Mouse (Mus musculus) testis, adult 2 months (tissue): Measurements from ENCODE around the gene Cct8. TPM values are rescaled to one million over a fixed set of nuclear protein-coding genes. Genes with fewer than 3 reads are reported as not detected.
A peak's percentile ranks its signal among the peaks of the same experiment; 100 is the strongest.

Source experiments
- H3K27ac ChIP-seq: fragments of 200-500 bp; 2 replicates; pipeline ENCODE4 v1.5.1; 2012; ENCODE audit warnings: low read depth, low read length; ENCODE audit not compliant: control insufficient read depth, insufficient read depth
- H3K27me3 ChIP-seq: fragments of 200-500 bp; 2 replicates; pipeline ENCODE4 v1.6.1; 2012; ENCODE audit warnings: mild to moderate bottlenecking, low read length, moderate library complexity; ENCODE audit not compliant: control insufficient read depth, insufficient read depth
- H3K36me3 ChIP-seq: fragments of 200-500 bp; 2 replicates; pipeline ENCODE4 v1.6.1; 2012; ENCODE audit warnings: mild to moderate bottlenecking, low read length; ENCODE audit not compliant: control insufficient read depth, insufficient read depth
- H3K4me1 ChIP-seq: fragments of 200-500 bp; 2 replicates; pipeline ENCODE4 v1.6.1; 2012; ENCODE audit warnings: low read length; ENCODE audit not compliant: control insufficient read depth, insufficient read depth
- H3K4me3 ChIP-seq: fragments of 200-500 bp; 2 replicates; pipeline ENCODE4 v1.5.1; 2012; ENCODE audit warnings: low read depth, mild to moderate bottlenecking, low read length, moderate library complexity, mixed read lengths; ENCODE audit not compliant: control insufficient read depth
- CTCF ChIP-seq: fragments of 200-500 bp; IDR thresholded peaks from 2 replicates; pipeline ENCODE4 v1.5.1; 2012; ENCODE audit warnings: low read depth, mild to moderate bottlenecking, inconsistent platforms, low read length, moderate library complexity; ENCODE audit not compliant: control insufficient read depth, insufficient read depth, insufficient replicate concordance
- POLR2A ChIP-seq: fragments of 200-500 bp; IDR thresholded peaks from 2 replicates; pipeline ENCODE4 v1.6.1; 2012; ENCODE audit warnings: low read depth, mild to moderate bottlenecking, inconsistent platforms, low read length, moderate library complexity; ENCODE audit not compliant: control insufficient read depth
- polyA plus RNA-seq: library from polyadenylated mRNA; depleted of rRNA; stranded (reverse); fragments of >200 nt; gene quantifications from 2 replicates; pipeline ENCODE4 v1.2.3, GENCODE M21; 2012; rRNA removed

Gene Cct8
- 42.5 and 57.1 TPM in 2 replicates for polyA plus RNA-seq

DNA sequence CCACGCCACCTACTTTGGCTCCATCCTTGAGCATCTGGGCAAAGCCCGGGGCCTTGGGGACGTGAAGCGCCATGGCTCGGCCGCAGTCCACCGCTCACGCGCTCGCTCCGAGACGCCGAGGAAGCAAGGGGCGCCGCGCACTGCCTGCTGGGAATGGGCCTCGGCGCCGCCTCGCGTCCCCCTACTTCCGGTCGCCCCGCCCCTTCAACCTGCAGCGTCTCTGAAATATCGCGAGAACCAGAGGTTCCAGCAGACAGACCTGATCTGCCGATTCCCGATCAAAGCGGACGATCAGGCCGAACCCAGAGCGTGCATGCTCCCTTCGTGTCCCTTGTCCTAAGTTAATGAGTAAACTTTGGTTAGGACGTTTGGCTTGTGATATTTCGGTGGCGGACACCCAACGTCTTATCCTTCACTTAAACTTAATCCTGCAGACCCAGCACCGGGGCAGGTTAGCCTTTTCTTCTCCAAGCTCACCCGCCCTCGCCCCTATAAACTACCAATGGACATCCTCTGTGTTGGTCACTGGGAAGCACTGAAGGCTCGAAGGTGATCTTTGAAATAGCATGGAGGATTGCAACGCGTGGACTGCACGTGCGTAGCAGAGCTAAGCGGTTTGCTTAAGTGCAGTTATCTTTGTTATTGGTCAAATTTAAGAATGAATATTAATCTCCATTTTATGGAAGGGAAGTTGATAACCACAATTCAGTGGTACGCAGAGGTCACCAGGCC is at the start of gene Cct8:
TSS of gene Cct8 (minus strand) at position 158 of the 732 bp plus-strand sequence.
- Histone ChIP-seq H3K36me3 (no peaks in the 10 kb centered on the region), H3K4me3 (peak within 1 kb of the TSS; percentile 98), H3K27ac (peak within 1 kb of the TSS; percentile 93), H3K4me1 (no peaks in the 10 kb centered on the region; the same call in 1 of the 2 replicates), H3K27me3 (no peaks in the 10 kb centered on the region)
- TF ChIP-seq CTCF, result no peak
- TF ChIP-seq POLR2A, result peak; percentile 95

- no peaks in the 10 kb centered on the region for H3K36me3 ChIP-seq
- H3K4me3 ChIP-seq, result no peak overlapping the region
- H3K4me1 ChIP-seq, result no peaks in the 10 kb centered on the region
- no peak overlapping the region for H3K27ac ChIP-seq
- TF ChIP-seq CTCF (no peak), POLR2A (no peak)
- no peaks in the 10 kb centered on the region for H3K27me3 ChIP-seq
These were observed 33.1 kb upstream of the Cct8 start for GRCm38 (mm10) chr16:87528755-87529154.

GRCm38 (mm10) chr16:87527553-87528249 is 32.0 kb upstream of the Cct8 start:
- Histone ChIP-seq H3K4me1 (no peaks in the 10 kb centered on the region), H3K27me3 (no peaks in the 10 kb centered on the region), H3K36me3 (no peaks in the 10 kb centered on the region), H3K27ac (no peak overlapping the region), H3K4me3 (no peak overlapping the region)
- TF ChIP-seq CTCF (no peak), POLR2A (no peak)

DNA sequence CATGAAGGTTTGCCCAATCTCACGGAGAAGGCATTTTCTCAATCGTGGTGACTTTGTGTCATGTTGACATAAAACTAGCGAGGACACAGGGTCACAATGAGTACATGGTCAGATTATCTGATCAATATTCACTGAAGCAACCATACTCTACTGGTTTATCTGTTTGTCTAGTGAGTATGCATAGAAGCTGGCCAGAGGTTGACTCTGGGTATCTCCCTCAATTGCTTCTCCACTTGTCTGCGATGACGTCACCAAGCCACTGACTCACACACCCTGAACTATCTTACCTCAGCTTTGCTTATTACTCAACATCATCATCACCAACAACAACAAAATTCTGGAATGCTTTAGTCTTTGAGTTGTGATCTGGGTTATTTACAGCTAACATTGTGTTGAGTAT is 28.6 kb upstream of the Cct8 start:
- Histone ChIP-seq H3K27ac (no peak overlapping the region), H3K4me3 (no peak overlapping the region), H3K4me1 (no peaks in the 10 kb centered on the region), H3K27me3 (no peaks in the 10 kb centered on the region), H3K36me3 (no peaks in the 10 kb centered on the region)
- TF ChIP-seq POLR2A, result no peak
- TF ChIP-seq CTCF, result no peak

DNA sequence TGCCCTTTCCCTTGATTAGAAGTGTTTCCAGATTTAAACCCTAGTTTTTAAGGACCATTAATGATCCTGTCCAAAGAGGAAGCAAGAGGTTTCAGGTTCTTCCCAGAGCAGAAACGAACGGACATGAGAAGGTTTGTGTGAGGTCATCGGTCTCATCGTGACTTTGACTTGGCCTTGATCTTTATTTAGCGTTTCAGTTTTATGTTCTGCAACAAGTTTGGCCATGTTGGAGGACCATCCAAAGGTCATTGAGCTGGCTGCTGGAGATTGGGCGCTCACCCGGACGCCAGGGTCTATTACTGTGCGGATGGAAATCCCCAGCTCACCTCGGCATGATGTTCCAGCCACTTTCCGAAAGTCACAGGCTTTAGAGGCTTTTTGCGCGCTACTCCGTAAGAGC is 16.7 kb upstream of the Cct8 start:
- Histone ChIP-seq H3K27ac (no peak overlapping the region), H3K27me3 (no peaks in the 10 kb centered on the region), H3K36me3 (no peaks in the 10 kb centered on the region), H3K4me1 (peaks cover 2% of the 10 kb centered on the region; the same call in 1 of the 2 replicates), H3K4me3 (no peak overlapping the region)
- TF ChIP-seq CTCF, result no peak
- TF ChIP-seq POLR2A, result no peak

DNA sequence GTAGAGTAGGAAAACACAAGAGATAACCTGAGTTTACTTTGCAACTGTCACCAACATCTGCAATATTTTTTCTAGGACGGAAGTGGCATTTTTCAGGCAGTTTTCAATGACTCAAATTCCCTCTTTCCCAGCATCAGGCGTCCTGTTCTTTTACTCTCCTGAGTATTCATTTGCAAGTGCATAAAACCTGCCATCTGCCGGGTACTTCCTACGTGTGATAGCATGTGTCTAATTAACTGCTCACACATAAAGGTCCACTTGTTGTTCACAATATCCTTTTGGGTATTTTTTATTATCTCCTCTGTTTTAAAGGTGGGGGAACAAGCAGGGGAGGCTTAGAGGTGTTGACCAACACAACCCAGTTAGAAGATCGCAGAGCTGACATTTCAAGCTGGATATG is 16.0 kb upstream of the Cct8 start:
- H3K27ac ChIP-seq, result no peak overlapping the region
- H3K4me1 ChIP-seq, result peaks cover 3% of the 10 kb centered on the region; the same call in 1 of the 2 replicates
- no peaks in the 10 kb centered on the region for H3K27me3 ChIP-seq
- H3K4me3 ChIP-seq, result no peak overlapping the region
- no peak for TF ChIP-seq POLR2A
- no peak for TF ChIP-seq CTCF
- H3K36me3 ChIP-seq, result no peaks in the 10 kb centered on the region

DNA sequence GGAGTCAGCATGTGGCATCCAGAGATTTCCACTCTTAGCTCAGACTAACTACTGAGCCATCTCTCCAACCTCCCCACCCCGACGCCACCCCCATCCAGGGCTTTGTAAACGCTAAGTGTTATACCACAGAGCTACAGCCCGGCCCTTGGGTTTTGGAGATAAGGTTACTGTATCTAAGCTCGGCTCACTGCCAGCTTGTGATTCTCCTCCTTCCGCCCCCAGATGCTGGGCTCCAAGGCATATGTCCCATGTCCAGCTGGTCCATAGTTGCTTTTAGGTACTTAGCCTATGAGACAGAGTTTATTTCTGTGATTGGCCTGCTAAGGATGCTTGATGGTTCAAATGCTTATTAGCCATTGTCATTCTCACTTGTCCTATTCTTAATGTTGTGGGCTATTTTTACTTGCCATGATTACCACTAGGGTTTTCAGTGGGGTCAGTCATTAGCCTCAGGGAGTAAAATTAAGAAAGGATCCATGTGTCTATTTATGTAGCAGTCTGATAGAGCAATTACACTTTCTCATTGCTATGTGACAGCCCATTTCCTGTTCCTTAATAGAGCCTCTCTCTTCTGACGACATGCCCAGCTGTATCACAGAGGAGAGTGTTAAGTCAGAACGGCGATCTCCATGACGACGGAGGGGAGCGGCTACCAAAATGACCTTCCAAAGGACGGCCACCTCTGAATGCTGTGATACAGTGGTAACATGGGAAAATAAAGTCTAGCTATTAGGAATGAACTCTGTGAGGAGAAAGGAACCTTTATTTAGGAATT is 5.8 kb upstream of the Cct8 start:
- Histone ChIP-seq H3K27me3 (no peaks in the 10 kb centered on the region), H3K4me3 (no peak overlapping the region), H3K27ac (no peak overlapping the region), H3K4me1 (no peaks in the 10 kb centered on the region), H3K36me3 (no peaks in the 10 kb centered on the region)
- TF ChIP-seq POLR2A, result no peak
- no peak for TF ChIP-seq CTCF
